Comparison of ENCODE assay signal across 18 mouse cellular contexts in genomic region chr5:122930991-122931390, GRCm38 (mm10). TPM values are rescaled to one million over a fixed set of nuclear protein-coding genes. Genes with fewer than 3 reads are reported as not detected.
DNase-seq lines count a peak whose midpoint lies in the region; ATAC-seq and TF ChIP-seq lines count a peak whose summit lies in the region.
"Had no signal": no experiment of that assay in that cellular context is flagged by ENCODE, and none has a peak within 500 bp of the region (broad histone marks: within the 10 kb centered on the region; RNA-seq: fewer than 3 reads in every experiment).

No protein-coding gene starts in this region.

- H3K27me3 ChIP-seq in cerebellum, adult 2 months (ENCODE audit: control insufficient read depth, insufficient read depth, low read length) = no peaks in the 10 kb centered on the region
- H3K27me3 ChIP-seq in intestine, embryonic 16.5 days (replicated peaks; ENCODE audit: control insufficient read depth, insufficient read depth, low read length) = no peaks in the 10 kb centered on the region
- H3K27me3 ChIP-seq in intestine, embryonic 15.5 days (replicated peaks) = no peaks in the 10 kb centered on the region
- H3K27me3 ChIP-seq in intestine, postnatal 0 days (replicated peaks; ENCODE audit: control insufficient read depth, insufficient read depth, low read length) = no peaks in the 10 kb centered on the region
- no peaks in the 10 kb centered on the region for H3K27me3 ChIP-seq in lung, postnatal 0 days (replicated peaks; ENCODE audit: insufficient read depth, low read length)
- H3K27me3 ChIP-seq: embryonic facial prominence, embryonic 13.5 days; forebrain, embryonic 13.5 days; hindbrain, embryonic 15.5 days; limb, embryonic 12.5 days; megakaryocyte, embryonic 14.5 days; neural tube, embryonic 13.5 days; Patski had no signal

- H3K4me2 ChIP-seq in intestine, embryonic 16.5 days (ENCODE audit: low read depth, low read length) = peak overlapping the region; percentile 13; the same call in 1 of the 2 replicates
- no peak overlapping the region for H3K4me2 ChIP-seq in intestine, embryonic 15.5 days (replicated peaks)
- 0 out of 2 replicates have a peak overlapping the region, but pooled peaks have one; percentile 10 for H3K4me2 ChIP-seq in intestine, postnatal 0 days (replicated peaks; ENCODE audit: low read depth)
- no peak overlapping the region for H3K4me2 ChIP-seq in lung, postnatal 0 days (replicated peaks; ENCODE audit: low read depth, low read length)
- H3K4me2 ChIP-seq: embryonic facial prominence, embryonic 13.5 days; forebrain, embryonic 13.5 days; hindbrain, embryonic 15.5 days; limb, embryonic 12.5 days; neural tube, embryonic 13.5 days had no signal

- DNase-seq in cerebellum, postnatal 14 days = peak; percentile 42 to 43
- no peak for DNase-seq in cerebellum, adult 2 months
- peak; percentile 76 for DNase-seq in lung, postnatal 0 days (ENCODE audit: low spot score)
- DNase-seq in retina, embryonic 14.5 days (ENCODE audit: low spot score) = no peak
- no peak for DNase-seq in thymus, postnatal 25 days
- DNase-seq: cerebellum, postnatal 36 days; heart, adult 11 months; spleen, adult 18-20 months had no signal

- no peak overlapping the region for H3K4me3 ChIP-seq in cerebellum, adult 2 months (replicated peaks; ENCODE audit: insufficient read depth, low read depth, low read length)
- no peak overlapping the region for H3K4me3 ChIP-seq in intestine, embryonic 16.5 days (ENCODE audit: low read length)
- H3K4me3 ChIP-seq in intestine, embryonic 15.5 days (replicated peaks) = no peak overlapping the region
- no peak overlapping the region for H3K4me3 ChIP-seq in intestine, postnatal 0 days (ENCODE audit: low read depth, low read length)
- no peak overlapping the region for H3K4me3 ChIP-seq in lung, postnatal 0 days (ENCODE audit: low read depth, low read length)
- H3K4me3 ChIP-seq: embryonic facial prominence, embryonic 13.5 days; forebrain, embryonic 13.5 days; hindbrain, embryonic 15.5 days; limb, embryonic 12.5 days; megakaryocyte, embryonic 14.5 days; neural tube, embryonic 13.5 days had no signal

- no peaks in the 10 kb centered on the region for H3K36me3 ChIP-seq in intestine, embryonic 16.5 days (ENCODE audit: control insufficient read depth, insufficient read depth, low read length)
- no peaks in the 10 kb centered on the region for H3K36me3 ChIP-seq in intestine, embryonic 15.5 days
- H3K36me3 ChIP-seq in intestine, postnatal 0 days (ENCODE audit: control insufficient read depth, insufficient read depth) = peaks cover 23% of the 10 kb centered on the region; the same call in 1 of the 2 replicates
- H3K36me3 ChIP-seq in lung, postnatal 0 days (ENCODE audit: insufficient read depth, low read length) = no peaks in the 10 kb centered on the region

- TF ChIP-seq EP300 in lung, postnatal 0 days (IDR thresholded peaks at IDR 0.05) = no peak; the same call in 1 of the 2 replicates

- WGBS in cerebellum, adult 2 months = 48% methylated on average over 7 of the region's 7 CpGs
- WGBS in intestine, embryonic 16.5 days = 66% methylated on average over 7 of the region's 7 CpGs
- 74% methylated on average over 7 of the region's 7 CpGs for WGBS in intestine, embryonic 15.5 days
- 46% methylated on average over 7 of the region's 7 CpGs for WGBS in intestine, postnatal 0 days
- WGBS in lung, postnatal 0 days = 46% methylated on average over 7 of the region's 7 CpGs

- H3K27ac ChIP-seq in cerebellum, adult 2 months (ENCODE audit: insufficient read depth, low read length) = no peak overlapping the region
- peak overlapping the region; percentile 27; the same call in 1 of the 2 replicates for H3K27ac ChIP-seq in intestine, embryonic 16.5 days (ENCODE audit: low read length)
- H3K27ac ChIP-seq in intestine, embryonic 15.5 days = no peak overlapping the region
- H3K27ac ChIP-seq in intestine, postnatal 0 days (ENCODE audit: low read depth, low read length) = no peak overlapping the region; the same call in 1 of the 2 replicates
- peak overlapping the region; percentile 15; the same call in 1 of the 2 replicates for H3K27ac ChIP-seq in lung, postnatal 0 days (ENCODE audit: low read length)
- H3K27ac ChIP-seq: embryonic facial prominence, embryonic 13.5 days; forebrain, embryonic 13.5 days; hindbrain, embryonic 15.5 days; limb, embryonic 12.5 days; neural tube, embryonic 13.5 days had no signal

- no peak for ATAC-seq in intestine, embryonic 16.5 days
- ATAC-seq in intestine, embryonic 15.5 days = no peak
- ATAC-seq in intestine, postnatal 0 days = no peak; the same call in 1 of the 2 replicates
- peak; percentile 48; the same call in 1 of the 2 replicates for ATAC-seq in lung, postnatal 0 days
- ATAC-seq: forebrain, embryonic 13.5 days; Patski had no signal

- no peak for TF ChIP-seq CTCF in cerebellum, adult 2 months (IDR thresholded peaks at IDR 0.05; ENCODE audit: borderline replicate concordance, insufficient read depth, low read depth, low read length)
- TF ChIP-seq CTCF in intestine, postnatal 0 days (IDR thresholded peaks at IDR 0.05; ENCODE audit: low read depth) = no peak
- no peak for TF ChIP-seq CTCF in lung, postnatal 0 days (IDR thresholded peaks at IDR 0.05)

- TF ChIP-seq POLR2A in cerebellum, adult 2 months (IDR thresholded peaks at IDR 0.05; ENCODE audit: borderline replicate concordance, insufficient read depth, low read length) = no peak

- H3K4me1 ChIP-seq in cerebellum, adult 2 months (ENCODE audit: control insufficient read depth, insufficient read depth, low read length) = peaks cover under 1% of the 10 kb centered on the region; the same call in 1 of the 2 replicates
- H3K4me1 ChIP-seq in intestine, embryonic 16.5 days (ENCODE audit: control insufficient read depth, insufficient read depth, low read length) = 0 out of 2 replicates have a peak, but pooled peaks cover 5% of the 10 kb centered on the region
- peaks cover 5% of the 10 kb centered on the region; the same call in 1 of the 2 replicates for H3K4me1 ChIP-seq in intestine, embryonic 15.5 days (replicated peaks)
- H3K4me1 ChIP-seq in intestine, postnatal 0 days (replicated peaks; ENCODE audit: control insufficient read depth, insufficient read depth, low read length) = no peaks in the 10 kb centered on the region; the same call in 1 of the 2 replicates
- no peaks in the 10 kb centered on the region; the same call in 1 of the 2 replicates for H3K4me1 ChIP-seq in lung, postnatal 0 days (ENCODE audit: insufficient read depth, low read depth, low read length)

- H3K9me3 ChIP-seq in intestine, embryonic 16.5 days (ENCODE audit: control insufficient read depth, low read length) = no peaks in the 10 kb centered on the region
- H3K9me3 ChIP-seq in intestine, embryonic 15.5 days = no peaks in the 10 kb centered on the region
- no peaks in the 10 kb centered on the region for H3K9me3 ChIP-seq in intestine, postnatal 0 days (ENCODE audit: control insufficient read depth)
- no peaks in the 10 kb centered on the region for H3K9me3 ChIP-seq in lung, postnatal 0 days (ENCODE audit: low read length)
- H3K9me3 ChIP-seq: embryonic facial prominence, embryonic 13.5 days; forebrain, embryonic 13.5 days; hindbrain, embryonic 15.5 days; limb, embryonic 12.5 days; megakaryocyte, embryonic 14.5 days; neural tube, embryonic 13.5 days had no signal

- H3K9ac ChIP-seq in intestine, embryonic 16.5 days (ENCODE audit: low read depth, low read length) = no peak overlapping the region
- H3K9ac ChIP-seq in intestine, embryonic 15.5 days = no peak overlapping the region
- H3K9ac ChIP-seq in intestine, postnatal 0 days (ENCODE audit: low read depth, low read length) = no peak overlapping the region
- H3K9ac ChIP-seq in lung, postnatal 0 days (replicated peaks; ENCODE audit: low read depth) = no peak overlapping the region
- H3K9ac ChIP-seq: embryonic facial prominence, embryonic 13.5 days; forebrain, embryonic 13.5 days; hindbrain, embryonic 15.5 days; limb, embryonic 12.5 days; neural tube, embryonic 13.5 days had no signal

RNA-seq across cellular contexts. Expression of gene Kdm2b, which starts 58.6 kb away (rescaled TPM):
- polyA plus RNA-seq in cerebellum, adult 2 months (2012; rRNA removed) = 27.5 and 29.4 TPM in 2 replicates
- 21.6 and 22.4 TPM in 2 replicates for polyA plus RNA-seq in intestine, embryonic 16.5 days (2015; fragmentation: Nextera tagmentation; extraction: Ambion mirVana)
- polyA plus RNA-seq in intestine, embryonic 15.5 days (2015; fragmentation: Nextera tagmentation; extraction: Ambion mirVana) = 27.2 and 29.4 TPM in 2 replicates
- polyA plus RNA-seq in intestine, postnatal 0 days (2015; fragmentation: Nextera tagmentation; extraction: Ambion mirVana) = 7.6 and 8.6 TPM in 2 replicates
- 12.2 and 13.7 TPM in 2 replicates for polyA plus RNA-seq in lung, postnatal 0 days (2015; fragmentation: Nextera tagmentation; extraction: Ambion mirVana)

Comparison
In these comparisons a context has a peak if more than half of its experiments do, and no peak if none do; other contexts are left out.
1. DNase-seq: peak in cerebellum, postnatal 14 days (2 of 2) and lung, postnatal 0 days (single experiment); none in cerebellum, adult 2 months (0 of 2), retina, embryonic 14.5 days (single experiment) and thymus, postnatal 25 days (single experiment).
2. H3K27ac ChIP-seq: peak in intestine, embryonic 16.5 days (single experiment) and lung, postnatal 0 days (single experiment); none in cerebellum, adult 2 months (single experiment), intestine, embryonic 15.5 days (single experiment) and intestine, postnatal 0 days (single experiment).
3. H3K4me2 ChIP-seq: peak in intestine, embryonic 16.5 days (single experiment) and intestine, postnatal 0 days (single experiment); none in intestine, embryonic 15.5 days (single experiment) and lung, postnatal 0 days (single experiment).